Mouse (Mus musculus) left cerebral cortex, adult 9 months (tissue): ENCODE data around the gene Nav2.

ENCODE experiments used
- DNase-seq, 2 experiments: peaks; one replicate each; pipeline ENCODE4 v3.0.0; 2022; ENCODE audit warnings: low spot score in 2 of 2

Gene Nav2

GRCm38 (mm10) chr7:49604244-49604643 is 695.7 kb downstream of the Nav2 start:
- DNase-seq, result no peak

GRCm38 (mm10) chr7:49604965-49605795 is 696.7 kb downstream of the Nav2 start:
- no peak for DNase-seq

DNA sequence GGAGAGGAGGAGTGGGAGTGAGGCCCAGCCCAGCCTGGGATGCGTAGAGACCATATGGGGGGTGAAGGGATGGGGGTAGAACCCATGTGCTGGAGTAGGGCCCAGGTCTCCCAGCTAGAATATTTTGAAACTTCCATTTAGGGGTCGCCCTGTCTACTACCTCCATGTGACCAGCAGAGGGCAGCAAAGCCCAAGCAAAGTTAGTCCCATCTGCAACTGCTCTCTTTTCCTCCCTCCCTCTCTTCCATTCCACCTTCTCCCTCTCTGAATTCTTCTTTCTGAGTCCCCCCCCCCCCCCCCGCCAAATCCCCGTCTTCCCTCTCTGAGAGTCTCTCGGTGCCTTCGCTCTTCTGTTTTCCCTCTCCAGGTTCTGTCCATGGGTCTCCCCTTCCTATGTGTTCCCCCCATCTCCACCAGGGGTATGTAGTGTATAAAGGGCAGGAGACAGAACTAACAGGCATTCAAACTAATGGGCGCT is 707.8 kb downstream of the Nav2 start:
- peak in 1 of 2 experiments; percentile 60 for DNase-seq

DNA sequence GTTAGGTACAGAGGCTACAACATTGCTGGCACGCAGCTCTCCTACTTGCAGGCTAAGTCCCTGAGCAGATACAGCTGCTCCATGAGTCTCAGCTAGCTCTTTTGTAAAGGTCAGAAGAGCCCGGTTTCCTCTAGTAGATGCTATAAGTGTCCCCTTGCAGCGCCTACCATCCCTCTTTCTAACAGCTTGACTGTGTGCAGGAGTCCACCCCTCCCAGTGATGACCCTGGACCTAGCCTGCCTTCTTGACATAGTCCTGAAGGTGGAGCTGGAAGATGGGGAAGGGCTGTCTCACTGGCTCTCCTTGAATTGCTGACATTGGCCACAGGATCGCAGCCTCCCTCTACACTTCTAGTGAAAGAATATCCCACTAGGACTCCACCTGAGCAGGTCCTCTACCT is 708.6 kb downstream of the Nav2 start:
- DNase-seq, result no peak

DNA sequence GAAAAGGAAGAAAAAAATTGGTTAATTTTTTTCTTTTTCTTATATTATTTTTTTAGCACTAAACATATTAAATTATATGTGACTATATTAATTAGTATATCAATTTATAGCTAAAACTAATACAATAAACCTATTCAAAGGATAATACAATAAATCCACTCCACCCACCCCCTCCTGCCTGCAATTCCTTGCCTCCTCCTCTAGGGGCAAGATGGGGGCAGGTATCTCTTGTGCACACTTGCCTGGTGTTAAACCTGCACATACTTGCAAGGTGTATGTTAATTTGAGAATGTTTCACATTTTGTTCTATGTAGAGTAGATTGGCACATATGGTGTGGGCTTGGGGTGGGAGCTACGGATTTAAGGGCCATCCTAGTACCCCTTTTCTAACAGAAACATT is 711.6 kb downstream of the Nav2 start:
- no peak for DNase-seq

GRCm38 (mm10) chr7:49631885-49632284 is 723.4 kb downstream of the Nav2 start:
- no peak for DNase-seq

GRCm38 (mm10) chr7:49632391-49632790 is 723.9 kb downstream of the Nav2 start:
- no peak for DNase-seq

DNA sequence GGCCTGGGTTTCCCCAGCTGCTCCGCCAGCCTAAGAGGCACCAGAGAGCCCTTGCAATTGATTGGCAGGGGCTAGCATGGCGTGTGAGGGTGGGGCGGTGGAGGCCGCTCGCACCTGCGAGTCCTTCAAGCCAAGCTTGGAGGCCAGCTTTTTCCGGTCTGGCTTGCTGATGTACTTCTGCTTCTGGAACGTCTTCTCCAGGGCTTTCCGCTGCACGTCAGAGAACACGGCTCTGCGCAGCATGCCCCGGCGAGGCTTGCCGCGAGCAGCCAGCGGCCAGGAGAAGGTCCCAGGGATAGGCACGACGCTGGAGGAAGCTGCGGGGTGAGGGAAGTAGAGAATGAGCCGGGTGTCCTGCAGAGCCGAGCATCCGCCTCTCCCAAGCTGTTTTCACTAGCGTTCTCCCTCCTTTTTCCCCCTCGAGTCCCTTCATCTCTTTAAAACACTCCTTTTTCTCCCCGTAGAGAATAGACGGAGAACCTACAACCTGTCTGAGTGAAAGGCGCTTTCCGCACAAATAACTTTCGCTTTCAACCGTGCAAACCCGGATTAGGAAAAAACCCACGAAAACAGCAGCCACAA is 725.0 kb downstream of the Nav2 start:
- no peak for DNase-seq

DNA sequence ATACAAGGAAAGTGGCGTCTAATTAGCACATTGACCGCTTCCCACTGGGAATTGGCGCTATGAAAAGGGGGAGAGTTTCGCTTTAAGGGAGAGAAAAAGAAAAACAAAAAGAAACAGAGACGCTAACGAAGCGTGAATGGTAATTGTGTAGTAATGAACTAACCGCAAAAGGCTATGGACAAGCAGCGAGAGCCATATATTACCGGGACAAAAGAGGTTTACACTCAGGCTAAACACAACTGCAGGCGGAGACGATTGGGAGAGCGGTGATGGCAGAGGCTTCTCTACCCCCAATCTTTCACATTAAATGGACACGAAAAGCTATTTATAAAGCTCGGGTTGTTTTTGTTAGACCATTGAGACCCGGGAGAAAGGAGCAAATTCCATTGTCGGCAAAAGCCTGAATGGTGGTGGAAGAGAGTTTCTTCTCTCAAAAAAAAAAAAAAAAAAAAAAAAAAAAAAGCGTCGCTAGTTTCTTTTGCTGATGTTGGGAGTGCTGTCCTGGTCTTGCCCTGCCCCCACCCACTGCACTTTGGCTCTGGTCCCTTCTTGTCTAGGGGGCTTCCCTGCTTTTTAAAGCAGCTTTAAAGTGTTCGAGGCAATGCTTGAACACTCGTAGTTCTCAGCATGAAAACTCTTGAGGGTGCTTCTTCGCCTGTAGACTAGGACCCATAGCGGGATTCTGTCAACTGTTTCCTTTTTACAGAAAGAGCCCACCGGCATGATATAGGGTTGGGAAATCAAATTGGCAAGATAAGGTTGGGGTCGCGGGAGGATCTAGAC is 726.0 kb downstream of the Nav2 start:
- DNase-seq, result no peak

DNA sequence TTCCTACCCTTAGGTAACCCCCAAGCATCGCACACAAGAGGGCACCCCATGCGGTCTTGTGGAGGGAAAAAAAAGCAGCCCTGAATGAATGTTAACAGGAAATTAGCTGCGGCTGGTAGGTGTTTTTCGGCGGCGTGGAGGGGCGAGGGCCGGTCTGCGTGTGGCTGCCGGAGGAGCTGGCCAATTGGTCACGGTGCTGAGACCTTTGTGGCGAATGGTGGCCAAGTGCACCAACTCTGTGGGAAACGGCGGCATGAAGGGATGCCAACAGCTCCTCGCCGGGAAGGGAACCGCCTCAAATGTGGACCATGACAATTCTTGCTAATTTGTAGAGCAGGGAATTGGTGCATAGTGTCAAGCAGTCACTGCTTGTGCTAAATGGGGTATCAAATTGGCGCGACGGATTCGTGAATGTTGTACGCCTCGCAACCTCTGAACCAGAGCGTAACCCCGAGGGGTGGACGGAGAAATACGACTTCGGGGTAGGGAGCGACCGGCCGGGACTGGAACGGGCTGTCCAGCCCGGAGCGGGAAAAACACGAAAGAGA is 726.6 kb downstream of the Nav2 start:
- DNase-seq, result no peak

- no peak for DNase-seq
Measured at GRCm38 (mm10) chr7:49635971-49636370, 727.5 kb downstream of the Nav2 start.

- DNase-seq, result no peak
Measured at GRCm38 (mm10) chr7:49636491-49637115, 728.1 kb downstream of the Nav2 start, which contains the start of gene Dbx1. Gene Dbx1 (minus strand): TSS chr7:49636849.

DNA sequence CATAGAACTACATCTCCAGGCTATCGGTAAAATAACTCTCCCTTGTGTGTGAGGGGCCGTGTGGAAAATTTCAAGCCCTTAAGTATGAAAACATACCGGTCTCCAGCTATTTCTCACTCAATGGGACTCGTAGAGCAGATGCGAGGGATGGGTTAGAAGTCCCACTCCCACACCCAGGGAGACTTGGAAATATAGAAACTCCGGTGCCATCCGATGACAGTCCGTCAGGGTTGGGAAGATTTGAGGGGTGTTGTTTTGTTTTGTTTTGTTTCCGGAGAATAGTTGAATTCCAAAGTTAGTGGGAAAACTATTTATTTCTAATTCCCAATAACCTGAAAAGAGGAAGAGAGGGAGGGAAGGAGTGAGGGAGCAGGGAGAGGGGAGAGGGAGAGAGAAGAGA is 728.8 kb downstream of the Nav2 start:
- no peak for DNase-seq

GRCm38 (mm10) chr7:49637851-49638663 is 729.5 kb downstream of the Nav2 start:
- DNase-seq, result no peak

DNA sequence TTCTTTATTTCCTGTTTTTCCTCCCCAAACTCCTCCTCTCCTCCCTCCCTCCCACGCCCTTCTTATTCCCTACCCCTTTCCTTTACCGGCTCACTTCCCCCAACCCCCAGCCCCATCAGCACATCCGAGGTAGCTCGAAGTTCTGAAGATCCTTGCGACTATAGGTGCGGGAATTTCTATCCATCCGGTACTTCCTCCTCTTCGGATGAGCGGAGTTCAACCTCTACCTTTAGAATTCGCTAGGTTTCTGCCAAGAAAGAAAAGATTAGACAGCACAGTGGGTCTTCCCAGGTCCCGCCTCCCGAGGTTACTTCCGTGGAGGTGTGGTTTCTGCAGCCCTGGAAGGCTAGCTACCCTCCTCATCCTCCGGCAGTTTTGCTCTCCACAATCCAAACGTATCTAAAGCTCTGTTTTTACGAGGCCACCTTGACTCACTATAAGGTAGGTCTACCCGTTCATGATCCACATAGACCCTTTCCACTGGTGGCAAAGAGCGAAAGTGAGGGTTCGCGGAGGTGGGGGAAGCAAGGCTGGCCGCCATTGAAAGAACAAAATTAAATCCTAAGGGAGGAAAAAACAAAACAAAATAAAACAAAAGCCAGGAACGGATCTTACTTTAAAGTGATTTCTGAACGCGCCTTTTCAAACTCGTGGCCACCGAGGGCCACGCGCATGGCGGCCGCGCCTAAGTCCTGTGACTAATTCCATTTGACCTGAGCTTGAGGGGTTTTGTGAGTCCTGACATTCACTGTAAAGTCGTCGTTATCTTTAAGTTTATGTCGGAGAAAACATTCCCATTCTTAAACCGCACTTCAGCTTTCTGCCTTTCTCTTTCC is 730.6 kb downstream of the Nav2 start:
- DNase-seq, result no peak

DNA sequence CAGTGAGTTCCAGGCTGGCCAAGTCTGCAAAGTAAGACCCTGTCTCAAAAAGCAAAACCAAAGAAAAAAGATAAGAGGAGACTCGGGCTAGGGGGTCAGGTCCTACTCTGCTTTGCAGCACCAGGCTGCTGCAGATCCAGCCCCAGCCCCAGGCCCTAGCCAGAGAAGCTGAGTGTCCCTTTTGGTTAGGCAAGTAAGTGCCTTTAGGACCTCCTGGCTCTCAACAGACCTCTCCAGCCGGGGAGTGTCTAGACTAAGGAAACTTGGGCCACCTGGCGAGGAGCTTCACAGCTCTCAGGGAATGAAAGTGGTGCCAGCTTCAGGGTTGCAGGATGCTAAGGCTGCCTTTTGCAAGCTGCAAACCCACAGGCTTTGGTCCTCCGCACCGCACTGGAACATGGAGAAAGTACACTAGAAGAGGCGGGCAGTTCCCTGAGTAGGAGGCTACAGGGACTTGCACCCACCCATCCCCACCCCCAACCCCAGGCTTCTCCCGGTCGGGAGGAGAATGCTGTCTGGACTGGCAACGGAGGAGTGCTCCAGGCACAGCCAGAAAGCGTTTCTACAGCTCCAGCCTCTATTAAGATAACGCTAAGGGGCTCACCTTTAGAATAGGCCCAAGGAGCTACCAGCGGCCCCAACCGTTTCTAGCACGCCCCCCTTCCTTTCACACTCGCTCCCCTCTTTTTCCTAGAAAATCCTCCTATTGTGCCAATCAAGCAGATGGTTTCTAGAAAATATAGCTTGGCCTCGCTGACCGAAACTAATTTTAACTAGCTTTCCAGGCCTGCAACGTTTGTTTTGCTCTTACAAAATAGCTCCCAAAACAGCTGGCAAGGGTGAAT is 731.6 kb downstream of the Nav2 start:
- no peak for DNase-seq

- no peak for DNase-seq
Measured at GRCm38 (mm10) chr7:49640709-49641305, 732.3 kb downstream of the Nav2 start.
